Mouse (Mus musculus) ovary, adult 18-20 months (tissue): ENCODE results near the gene Slc35f6.
A peak's percentile ranks its signal among the peaks of the same experiment; 100 is the strongest.

ENCODE experiments used
- DNase-seq: peaks from one replicate; pipeline ENCODE4 v3.0.0; 2022; ENCODE audit warnings: low spot score, mixed read lengths

The Slc35f6 gene

GRCm38 (mm10) chr5:30647815-30648560 is at the start of gene Slc35f6:
Gene Slc35f6 (plus strand): TSS chr5:30647933.
- peak; percentile 83 for DNase-seq

GRCm38 (mm10) chr5:30601397-30601796 is 46.3 kb upstream of the Slc35f6 start:
- DNase-seq: no peak

- DNase-seq: no peak
Measured at GRCm38 (mm10) chr5:30603255-30603654, 44.5 kb upstream of the Slc35f6 start.

GRCm38 (mm10) chr5:30603926-30604325 is 43.8 kb upstream of the Slc35f6 start:
- no peak for DNase-seq

GRCm38 (mm10) chr5:30604769-30605188 is 43.0 kb upstream of the Slc35f6 start:
- no peak for DNase-seq

DNA sequence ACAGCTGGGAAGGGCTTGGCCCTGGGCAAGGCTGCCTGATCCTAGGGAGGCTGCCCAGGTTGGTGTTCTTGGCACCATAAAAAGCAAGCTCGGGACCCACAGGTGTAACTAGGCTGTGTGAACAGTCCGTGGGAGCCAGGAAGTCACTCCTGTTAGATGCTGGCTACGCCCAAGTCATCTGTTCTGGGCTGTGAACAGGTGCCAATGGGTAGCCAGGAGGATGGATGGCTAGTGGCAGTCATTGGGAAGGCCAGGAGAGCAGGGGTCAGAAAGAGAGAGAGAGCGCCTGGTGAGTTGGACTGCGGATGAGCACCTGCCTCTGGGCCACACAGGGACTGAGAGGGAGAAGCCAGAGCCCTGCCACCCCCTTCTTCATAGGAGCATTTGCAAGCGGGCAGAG is 42.1 kb upstream of the Slc35f6 start:
- no peak for DNase-seq

DNA sequence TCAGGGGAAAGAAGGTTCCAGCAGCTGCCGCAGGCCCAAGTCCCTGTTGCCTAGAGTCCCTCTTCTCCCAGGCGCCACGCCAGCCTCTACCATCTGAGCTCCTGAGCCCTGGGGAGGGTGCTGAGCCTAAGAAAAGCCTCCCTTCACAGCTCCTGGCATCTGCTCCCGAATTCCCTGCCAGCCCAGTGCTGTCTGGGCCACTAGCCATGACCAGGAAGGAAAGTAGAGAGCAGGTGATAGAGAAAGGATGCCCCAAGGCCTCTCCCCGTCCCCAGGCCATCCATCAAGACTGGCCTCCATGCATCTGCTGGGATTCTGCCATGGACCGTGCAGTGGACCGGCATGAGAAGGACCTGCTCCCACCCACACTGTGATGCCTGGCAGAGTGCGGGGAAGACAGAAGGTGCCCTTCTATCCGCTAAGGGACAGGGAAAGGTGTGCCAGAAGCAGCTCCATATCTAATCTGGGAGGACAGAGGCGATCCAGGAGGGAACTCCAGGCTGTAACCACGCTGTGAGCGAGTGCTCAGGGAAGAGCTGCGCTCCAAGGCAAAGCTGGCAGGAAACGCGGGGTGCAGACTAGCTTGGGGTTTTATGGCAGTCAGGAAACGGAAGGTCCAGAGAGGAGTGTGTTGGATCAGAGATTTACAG is 41.2 kb upstream of the Slc35f6 start:
- DNase-seq: no peak

DNA sequence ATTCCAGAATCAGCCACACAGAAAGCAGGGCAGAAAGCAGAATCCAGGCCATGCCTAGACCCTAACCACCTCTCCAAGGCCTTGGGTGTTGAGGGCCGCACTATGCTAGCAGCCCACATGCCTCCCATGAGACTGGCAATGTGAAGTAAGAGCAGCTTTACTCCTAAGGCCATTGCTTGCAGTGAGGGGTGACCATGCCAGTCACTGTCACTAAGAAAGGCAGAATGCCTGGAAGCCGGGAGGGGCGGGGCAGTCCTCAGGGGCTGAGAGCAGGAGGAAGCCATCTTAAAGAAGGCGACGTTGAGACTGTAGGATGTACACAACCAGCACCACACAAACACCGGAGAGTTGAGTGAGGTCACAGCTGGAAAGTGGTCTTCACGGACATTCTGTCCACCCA is 38.6 kb upstream of the Slc35f6 start:
- DNase-seq: no peak

DNA sequence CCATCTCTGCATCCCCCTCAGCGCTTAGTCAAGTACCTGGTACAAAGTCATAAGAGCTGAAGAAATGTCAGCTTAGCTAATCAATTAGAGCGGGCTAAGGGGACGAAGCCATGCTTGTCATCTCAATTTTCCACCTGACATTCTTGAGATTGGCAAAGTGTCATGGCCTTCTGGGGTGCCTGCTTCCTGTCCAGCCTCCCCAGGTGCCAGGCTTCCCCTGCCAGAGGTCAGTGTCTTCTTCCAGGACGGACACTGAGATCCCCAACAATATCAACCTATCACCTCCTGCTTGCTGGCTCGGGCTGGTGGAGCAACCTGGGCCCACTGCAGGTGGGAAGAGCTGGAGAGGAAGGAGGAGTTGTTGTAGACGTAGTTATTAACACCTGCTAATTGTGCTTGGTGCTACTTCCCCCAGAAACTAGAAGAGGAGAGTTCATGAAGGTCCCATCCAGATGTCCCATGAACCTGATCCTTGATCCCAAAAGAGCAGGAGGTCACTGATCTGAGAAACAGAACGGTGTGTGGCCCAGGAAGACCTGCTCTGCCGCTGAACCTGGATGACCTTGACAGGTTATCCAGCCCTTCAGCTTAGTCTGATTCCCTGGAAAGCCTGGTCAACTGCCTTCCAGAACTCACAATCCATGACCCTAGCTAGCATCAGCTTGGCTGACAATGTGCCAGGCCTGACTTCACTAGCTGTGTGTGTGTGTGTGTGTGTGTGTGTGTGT is 37.7 kb upstream of the Slc35f6 start:
- DNase-seq: no peak

- DNase-seq: no peak
Measured at GRCm38 (mm10) chr5:30611091-30611490, 36.6 kb upstream of the Slc35f6 start.

DNA sequence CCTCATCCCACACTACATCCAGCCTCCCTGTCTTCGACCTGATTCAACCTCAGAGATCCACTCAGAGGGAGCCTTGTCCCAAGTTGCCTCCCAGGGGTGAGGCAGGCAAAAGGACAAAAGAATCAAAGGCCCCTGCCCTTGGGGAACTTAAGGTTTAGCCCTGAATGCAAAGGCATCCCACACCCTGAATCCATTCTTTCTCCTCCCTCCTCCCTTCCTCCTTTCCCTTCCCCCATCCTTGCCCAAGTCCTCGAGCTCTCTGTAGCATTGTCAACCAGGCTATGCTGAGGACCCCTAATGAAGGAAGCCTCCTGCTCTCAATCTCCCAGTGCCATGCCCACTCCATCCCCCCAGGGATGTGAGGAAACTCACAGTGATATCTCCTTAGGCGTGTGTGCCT is 36.0 kb upstream of the Slc35f6 start:
- no peak for DNase-seq

- no peak for DNase-seq
Measured at GRCm38 (mm10) chr5:30612575-30612974, 35.2 kb upstream of the Slc35f6 start.

DNA sequence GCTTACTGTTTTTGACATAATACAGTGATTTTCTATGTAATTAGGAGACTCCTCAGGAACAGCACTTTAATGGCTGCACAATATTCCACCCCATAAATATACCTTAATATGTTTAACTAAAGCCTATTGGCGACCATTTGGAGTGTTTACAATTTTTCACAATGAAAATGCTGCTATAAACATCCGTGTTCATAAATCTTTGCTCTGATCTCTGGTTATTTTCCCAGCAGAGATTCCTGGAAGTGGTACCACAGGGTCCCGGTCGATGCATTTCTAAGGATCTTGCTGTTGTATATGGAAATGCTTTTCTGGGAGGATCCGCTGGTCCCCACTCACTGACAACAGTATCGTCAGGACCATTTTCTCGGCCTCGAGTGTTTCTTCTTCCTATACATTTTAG is 34.5 kb upstream of the Slc35f6 start:
- DNase-seq: no peak

DNA sequence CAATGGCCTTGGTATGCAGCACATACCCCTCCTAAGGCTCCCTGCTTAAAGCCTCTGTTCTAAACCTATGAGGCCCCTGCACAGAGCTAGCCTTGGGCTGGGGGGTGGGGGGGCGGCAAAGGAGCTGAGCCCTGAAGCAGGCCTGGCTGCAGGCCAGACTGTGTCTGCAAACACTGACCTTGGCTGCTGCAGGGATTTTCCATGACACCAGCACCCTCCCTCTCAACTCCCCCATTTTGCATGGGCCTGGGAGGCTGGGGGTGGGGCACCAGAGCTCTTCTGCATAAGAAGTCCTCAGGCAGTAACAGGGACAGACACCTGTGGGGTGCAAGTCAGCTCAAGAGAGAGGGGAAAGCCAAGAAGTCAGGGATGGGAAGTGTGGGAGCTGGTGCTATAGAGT is 33.5 kb upstream of the Slc35f6 start:
- DNase-seq: peak; percentile 87

- no peak for DNase-seq
Measured at GRCm38 (mm10) chr5:30615416-30615815, 32.3 kb upstream of the Slc35f6 start.

DNA sequence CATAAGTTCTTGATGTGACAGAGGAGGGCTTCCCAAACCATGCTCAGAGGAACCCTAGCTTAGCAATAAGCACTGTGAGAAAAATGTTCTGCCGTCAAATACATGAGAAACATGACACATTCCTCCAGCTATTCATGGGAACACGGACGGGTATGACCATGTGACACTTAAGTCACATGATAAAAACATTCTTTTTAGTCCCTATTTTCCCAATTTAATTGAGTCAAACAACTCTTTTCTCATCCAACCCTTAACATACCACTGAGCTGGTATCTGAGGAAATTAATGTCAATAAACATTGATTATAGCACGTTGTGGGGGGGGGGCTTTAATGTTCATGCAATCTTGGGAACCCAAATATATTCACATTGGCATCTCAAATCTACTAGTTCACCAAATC is 31.9 kb upstream of the Slc35f6 start:
- no peak for DNase-seq

DNA sequence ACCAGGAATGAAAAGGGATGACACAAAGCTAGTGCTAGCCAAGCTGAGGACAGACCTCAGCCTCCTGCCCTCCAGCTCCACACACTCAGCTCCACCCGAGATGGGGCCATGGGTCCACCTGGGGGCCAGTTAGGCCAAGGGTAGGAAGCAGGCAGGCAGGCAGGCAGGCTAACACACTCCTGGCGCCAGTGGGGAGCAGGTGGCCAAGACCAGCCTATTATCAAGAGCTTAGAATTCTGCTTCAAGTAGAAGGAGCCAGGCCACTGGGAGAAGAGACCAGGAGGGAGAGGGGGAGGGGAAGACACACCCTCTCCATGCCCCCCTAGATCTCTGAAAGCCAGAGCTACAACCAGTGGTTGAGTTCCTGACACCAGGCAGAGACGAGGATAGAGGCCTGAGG is 31.1 kb upstream of the Slc35f6 start:
- DNase-seq: no peak

GRCm38 (mm10) chr5:30617357-30617756 is 30.4 kb upstream of the Slc35f6 start:
- no peak for DNase-seq

DNA sequence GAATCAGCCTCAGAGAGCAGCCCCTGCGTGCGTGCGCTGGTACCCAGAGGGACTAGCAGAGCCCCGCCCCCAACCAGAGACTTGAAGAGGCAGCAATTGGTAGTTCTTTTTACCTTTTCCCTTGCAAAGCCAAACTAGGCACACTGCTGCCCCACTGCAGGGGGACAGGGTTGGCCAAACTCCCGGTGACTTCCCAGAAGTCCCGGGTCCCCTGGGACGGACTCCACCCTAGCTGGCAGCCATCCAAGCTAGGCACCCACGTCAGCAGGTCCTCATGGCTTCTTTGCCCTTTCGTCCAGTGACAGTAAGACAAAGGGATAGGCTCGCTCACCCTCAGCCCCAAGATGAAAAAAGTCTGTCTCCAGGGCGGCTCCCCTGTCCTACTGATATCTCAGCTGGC is 29.9 kb upstream of the Slc35f6 start:
- peak; percentile 31 for DNase-seq

- DNase-seq: no peak
Measured at GRCm38 (mm10) chr5:30618376-30619003, 29.2 kb upstream of the Slc35f6 start.

GRCm38 (mm10) chr5:30619211-30619610 is 28.5 kb upstream of the Slc35f6 start:
- DNase-seq: no peak

GRCm38 (mm10) chr5:30620567-30620966 is 27.2 kb upstream of the Slc35f6 start:
- DNase-seq: no peak
